Mouse (Mus musculus) hindbrain, embryonic 10.5 days (tissue): Measurements from ENCODE around the gene Chst8. TPM values are rescaled to one million over a fixed set of nuclear protein-coding genes. Genes with fewer than 3 reads are reported as not detected.

Experiments used
- DNase-seq: peaks from one replicate; pipeline ENCODE4 v3.0.0-alpha.2; 2017; ENCODE audit warnings: low spot score
- H3K27ac ChIP-seq: fragments of 300-500 bp; sonication (generic); 2 replicates; pipeline ENCODE4 v1.5.1; 2016; ENCODE audit warnings: mild to moderate bottlenecking, moderate library complexity
- H3K27me3 ChIP-seq: fragments of 300-500 bp; sonication (generic); 2 replicates; pipeline ENCODE4 v1.6.1; 2016; ENCODE audit warnings: mild to moderate bottlenecking; ENCODE audit not compliant: poor library complexity, insufficient read depth, severe bottlenecking
- H3K36me3 ChIP-seq: fragments of 300-500 bp; sonication (generic); 2 replicates; pipeline ENCODE4 v1.6.1; 2016; ENCODE audit warnings: mild to moderate bottlenecking, moderate library complexity
- H3K4me1 ChIP-seq: fragments of 300-500 bp; sonication (generic); replicated peaks from 2 replicates; pipeline ENCODE4 v1.6.1; 2016; ENCODE audit warnings: mild to moderate bottlenecking
- H3K4me3 ChIP-seq: fragments of 300-500 bp; sonication (generic); 2 replicates; pipeline ENCODE4 v1.5.1; 2016; ENCODE audit warnings: mild to moderate bottlenecking, moderate library complexity
- H3K9me3 ChIP-seq: fragments of 300-500 bp; sonication (generic); 2 replicates; pipeline ENCODE4 v1.6.1; 2016; ENCODE audit warnings: mild to moderate bottlenecking, moderate library complexity
- WGBS: fragments of 180-500 bp; shearing (Covaris S2); methylation state at CpG from one replicate; pipeline ENCODE4 v1.1.7; 2016; 5-methylcytosine and 5-hydroxymethylcytosine counted together
- polyA plus RNA-seq: library from polyadenylated mRNA; unstranded; fragments of >200 nt; fragmentation: Nextera tagmentation; extraction: Ambion mirVana; gene quantifications from 2 replicates; pipeline ENCODE4 v1.2.1, GENCODE M21; 2016

Gene Chst8
- polyA plus RNA-seq, 1 experiment from 2014 or later = 17.5 TPM

GRCm38 (mm10) chr7:34646144-34646795 lies 166.2 kb downstream of the Chst8 start:
- H3K27ac ChIP-seq = no peak overlapping the region
- no peak overlapping the region for H3K4me3 ChIP-seq
- peaks cover 4% of the 10 kb centered on the region; the same call in 1 of the 2 replicates for H3K9me3 ChIP-seq
- H3K4me1 ChIP-seq = peaks cover 8% of the 10 kb centered on the region
- WGBS = 87% methylated on average over 12 of the region's 12 CpGs
- no peak for DNase-seq
- peaks cover 100% of the 10 kb centered on the region for H3K36me3 ChIP-seq
- H3K27me3 ChIP-seq = no peaks in the 10 kb centered on the region

GRCm38 (mm10) chr7:34645623-34646022 lies 166.9 kb downstream of the Chst8 start:
- Histone ChIP-seq H3K4me3 (no peak overlapping the region), H3K27me3 (no peaks in the 10 kb centered on the region), H3K36me3 (peaks cover 100% of the 10 kb centered on the region), H3K9me3 (peaks cover 4% of the 10 kb centered on the region; the same call in 1 of the 2 replicates), H3K27ac (no peak overlapping the region), H3K4me1 (peaks cover 2% of the 10 kb centered on the region; the same call in 1 of the 2 replicates)
- 95% methylated on average over 2 of the region's 2 CpGs for WGBS
- DNase-seq = no peak

DNA sequence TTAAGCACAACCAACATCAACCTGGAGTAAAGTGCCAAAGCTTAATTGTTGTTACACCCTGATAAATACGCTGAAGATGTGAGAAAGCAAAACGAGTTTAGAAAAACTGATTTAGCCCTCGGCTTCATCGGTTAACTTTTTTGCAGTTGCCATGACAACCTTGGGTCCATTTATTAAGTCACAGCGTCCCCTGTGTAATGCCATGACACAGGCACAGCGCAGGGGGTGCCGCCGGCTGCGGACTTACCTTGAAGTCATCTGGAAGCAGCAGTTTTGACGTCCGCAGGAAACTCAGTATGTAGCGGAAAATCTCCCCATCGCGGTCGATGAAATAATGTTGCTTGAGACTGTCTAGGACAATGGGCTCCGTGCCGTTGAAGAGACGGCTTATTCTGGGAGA lies 167.9 kb downstream of the Chst8 start:
- peaks cover 4% of the 10 kb centered on the region; the same call in 1 of the 2 replicates for H3K9me3 ChIP-seq
- H3K4me3 ChIP-seq = no peak overlapping the region
- peaks cover 100% of the 10 kb centered on the region for H3K36me3 ChIP-seq
- 0 out of 2 replicates have a peak, but pooled peaks cover 4% of the 10 kb centered on the region for H3K4me1 ChIP-seq
- no peak overlapping the region for H3K27ac ChIP-seq
- DNase-seq = no peak
- WGBS = 84% methylated on average over 18 of the region's 18 CpGs
- H3K27me3 ChIP-seq = no peaks in the 10 kb centered on the region

DNA sequence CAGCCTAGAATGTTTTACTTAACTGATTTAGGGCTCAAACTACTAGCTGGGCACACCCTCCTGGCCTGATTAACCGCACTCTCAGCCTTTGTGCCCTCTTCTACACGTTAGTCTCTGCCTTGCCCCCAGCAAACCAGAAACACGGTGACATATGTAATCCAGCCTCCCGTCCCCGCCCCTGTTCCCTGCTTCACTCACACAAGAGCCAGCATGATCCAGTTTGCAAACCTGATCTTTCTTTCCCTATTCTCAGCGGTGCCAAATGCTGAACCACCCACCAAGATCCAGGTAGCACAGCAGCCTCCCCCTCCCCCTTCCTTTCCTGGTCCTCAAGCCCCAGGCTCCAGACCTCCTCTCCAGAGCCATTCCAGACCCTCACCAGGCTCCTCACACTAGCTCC lies 169.2 kb downstream of the Chst8 start:
- peaks cover 3% of the 10 kb centered on the region; the same call in 1 of the 2 replicates for H3K9me3 ChIP-seq
- H3K4me3 ChIP-seq = no peak overlapping the region
- H3K27ac ChIP-seq = no peak overlapping the region
- H3K36me3 ChIP-seq = peaks cover 100% of the 10 kb centered on the region
- no peak for DNase-seq
- 87% methylated on average over 6 of the region's 6 CpGs for WGBS
- 0 out of 2 replicates have a peak, but pooled peaks cover 4% of the 10 kb centered on the region for H3K4me1 ChIP-seq
- H3K27me3 ChIP-seq = no peaks in the 10 kb centered on the region

DNA sequence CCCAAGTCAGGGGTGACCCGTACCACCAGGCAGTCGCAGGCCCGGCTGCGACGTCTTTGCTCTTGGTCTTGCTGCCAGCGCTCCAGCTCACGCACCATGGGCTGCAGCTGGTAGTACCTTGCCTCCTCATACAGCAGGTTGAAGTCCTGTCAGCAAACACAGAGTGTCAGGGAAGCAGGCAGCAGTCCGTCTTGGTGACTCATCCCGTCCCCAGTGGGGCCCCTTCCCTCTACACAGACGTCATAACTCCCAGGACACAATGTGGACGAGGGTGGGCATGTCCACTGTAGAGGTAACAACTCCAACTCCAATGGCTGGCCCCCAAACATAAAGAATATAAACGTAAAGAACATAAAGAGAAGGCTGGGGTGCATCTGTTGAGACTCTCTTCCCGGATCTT lies 170.5 kb downstream of the Chst8 start:
- DNase-seq = no peak
- H3K36me3 ChIP-seq = peaks cover 96% of the 10 kb centered on the region
- H3K4me1 ChIP-seq = 0 out of 2 replicates have a peak, but pooled peaks cover 4% of the 10 kb centered on the region
- no peaks in the 10 kb centered on the region for H3K27me3 ChIP-seq
- H3K9me3 ChIP-seq = no peaks in the 10 kb centered on the region
- H3K27ac ChIP-seq = no peak overlapping the region
- H3K4me3 ChIP-seq = no peak overlapping the region
- WGBS = 90% methylated on average over 13 of the region's 13 CpGs

- H3K36me3 ChIP-seq = peaks cover 75% of the 10 kb centered on the region
- no peaks in the 10 kb centered on the region for H3K27me3 ChIP-seq
- no peak overlapping the region for H3K27ac ChIP-seq
- DNase-seq = no peak
- 0 out of 2 replicates have a peak, but pooled peaks cover 4% of the 10 kb centered on the region for H3K4me1 ChIP-seq
- 86% methylated on average over 11 of the region's 11 CpGs for WGBS
- no peaks in the 10 kb centered on the region for H3K9me3 ChIP-seq
- H3K4me3 ChIP-seq = no peak overlapping the region
These were observed 172.7 kb downstream of the Chst8 start for GRCm38 (mm10) chr7:34639798-34640197.

GRCm38 (mm10) chr7:34636661-34637060 lies 175.8 kb downstream of the Chst8 start:
- whole genome bisulfite sequencing = 86% methylated on average over 4 of the region's 4 CpGs
- Histone ChIP-seq H3K27ac (no peak overlapping the region), H3K4me3 (no peak overlapping the region), H3K9me3 (no peaks in the 10 kb centered on the region), H3K36me3 (peaks cover 43% of the 10 kb centered on the region), H3K27me3 (no peaks in the 10 kb centered on the region), H3K4me1 (0 out of 2 replicates have a peak, but pooled peaks cover 4% of the 10 kb centered on the region)
- DNase-seq = no peak

DNA sequence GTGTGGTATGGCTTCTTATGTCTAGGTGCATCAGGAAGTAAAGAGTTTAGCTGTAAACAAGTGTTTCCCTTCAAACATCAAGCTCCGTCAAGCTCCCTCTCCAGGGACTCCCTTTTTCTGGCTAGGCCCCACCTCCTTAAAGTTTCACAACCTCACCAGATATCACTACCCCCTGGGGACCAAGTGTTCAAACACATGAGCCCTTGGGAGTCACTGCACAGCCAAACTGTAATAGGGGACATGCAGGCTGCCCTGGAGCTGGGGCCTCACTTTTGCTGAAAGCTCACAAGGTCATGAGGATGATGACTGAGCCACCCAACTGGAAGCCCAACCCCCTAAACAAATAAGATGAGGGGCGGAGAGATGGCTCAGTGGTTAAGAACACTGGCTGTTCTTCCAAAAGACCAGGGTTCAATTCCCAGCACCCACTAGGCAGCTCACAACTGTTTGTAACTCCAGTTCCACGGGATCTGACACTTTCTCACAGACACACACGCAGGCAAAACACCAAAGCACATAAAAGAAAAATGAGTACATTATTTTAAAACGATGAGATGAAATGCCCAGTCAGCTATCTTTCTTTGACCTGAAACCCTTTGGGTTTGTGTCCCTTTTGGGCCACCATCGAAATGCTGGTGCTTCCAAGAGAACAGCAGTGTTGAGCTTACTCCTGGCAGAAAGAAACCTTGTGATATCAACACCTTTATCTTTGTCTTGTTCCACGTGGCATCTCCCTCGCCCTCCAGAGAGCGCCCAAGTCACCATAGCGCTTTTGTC lies 179.4 kb downstream of the Chst8 start:
- 87% methylated on average over 10 of the region's 10 CpGs for WGBS
- no peak overlapping the region for H3K27ac ChIP-seq

GRCm38 (mm10) chr7:34630211-34631085 lies 182.1 kb downstream of the Chst8 start:
- Histone ChIP-seq H3K4me1 (peaks cover 19% of the 10 kb centered on the region), H3K9me3 (no peaks in the 10 kb centered on the region), H3K27me3 (peaks cover 3% of the 10 kb centered on the region; the same call in 1 of the 2 replicates), H3K4me3 (peak overlapping the region; percentile 54), H3K36me3 (no peaks in the 10 kb centered on the region), H3K27ac (peak overlapping the region; percentile 89)
- under 1% methylated on average over 34 of the region's 34 CpGs for WGBS
- peak; percentile 75 for DNase-seq

More for the DNA sequence above, 179.4 kb downstream of the Chst8 start:
- H3K9me3 ChIP-seq = no peaks in the 10 kb centered on the region
- peaks cover 3% of the 10 kb centered on the region; the same call in 1 of the 2 replicates for H3K27me3 ChIP-seq
- no peak overlapping the region for H3K4me3 ChIP-seq
- H3K4me1 ChIP-seq = peaks cover 19% of the 10 kb centered on the region
- H3K36me3 ChIP-seq = peaks cover 8% of the 10 kb centered on the region; the same call in 1 of the 2 replicates
- DNase-seq = no peak

DNA sequence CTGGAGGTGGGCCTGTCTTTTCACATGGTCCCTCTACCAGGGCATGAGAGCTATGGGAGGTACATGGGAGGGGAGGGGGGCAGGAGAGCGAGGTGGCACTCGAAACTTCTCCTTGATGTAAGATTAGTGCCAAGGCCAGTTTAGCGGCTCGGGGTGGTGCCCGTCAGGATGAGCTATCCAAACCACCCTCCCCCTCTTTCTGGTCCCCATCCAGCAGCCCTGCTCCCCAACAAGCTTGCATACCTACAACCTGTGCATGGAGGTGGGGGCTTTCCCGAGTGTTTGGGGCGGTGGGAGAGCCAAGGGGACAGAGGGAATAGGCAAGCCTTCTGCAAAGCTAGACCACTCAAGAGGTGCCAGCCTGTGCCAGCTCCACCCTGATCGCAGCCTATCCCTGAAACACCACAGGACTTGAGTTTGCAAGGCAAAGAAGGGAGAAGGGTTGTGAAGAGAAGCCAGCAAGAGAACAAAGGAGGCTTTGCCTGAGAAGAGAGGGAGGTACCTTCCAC lies 182.8 kb downstream of the Chst8 start:
- Histone ChIP-seq H3K9me3 (no peaks in the 10 kb centered on the region), H3K36me3 (no peaks in the 10 kb centered on the region), H3K27ac (peak overlapping the region; percentile 89), H3K27me3 (peaks cover 3% of the 10 kb centered on the region; the same call in 1 of the 2 replicates), H3K4me3 (peak overlapping the region; percentile 54), H3K4me1 (peaks cover 19% of the 10 kb centered on the region)
- WGBS = 50% methylated on average over 8 of the region's 8 CpGs
- no peak for DNase-seq
